Comparison of ENCODE assay signal across 8 mouse cellular contexts in genomic region chr11:116922058-116922457, GRCm38 (mm10). TPM values are rescaled to one million over a fixed set of nuclear protein-coding genes. Genes with fewer than 3 reads are reported as not detected.
DNase-seq lines count a peak whose midpoint lies in the region; ATAC-seq and TF ChIP-seq lines count a peak whose summit lies in the region.
"Had no signal": no experiment of that assay in that cellular context is flagged by ENCODE, and none has a peak within 500 bp of the region (broad histone marks: within the 10 kb centered on the region; RNA-seq: fewer than 3 reads in every experiment).

No protein-coding gene starts in this region.

- 57% methylated on average over 7 of the region's 7 CpGs for WGBS in neural tube, embryonic 11.5 days
- 36% methylated on average over 7 of the region's 7 CpGs for WGBS in lung, embryonic 14.5 days

- ATAC-seq in neural tube, embryonic 11.5 days (ENCODE audit: insufficient read depth, low FRiP score, low TSS enrichment) = no peak
- peak; percentile 56; the same call in 1 of the 2 replicates for ATAC-seq in lung, embryonic 14.5 days (ENCODE audit: insufficient read depth)

- H3K9me3 ChIP-seq in neural tube, embryonic 11.5 days (ENCODE audit: control insufficient read depth, low read length) = no peaks in the 10 kb centered on the region
- no peaks in the 10 kb centered on the region for H3K9me3 ChIP-seq in lung, embryonic 14.5 days (ENCODE audit: low read depth, low read length)
- H3K9me3 ChIP-seq: embryonic facial prominence, embryonic 15.5 days had no signal

- peak overlapping the region; percentile 17; the same call in 1 of the 2 replicates for H3K4me2 ChIP-seq in neural tube, embryonic 11.5 days (ENCODE audit: low read depth)
- no peak overlapping the region for H3K4me2 ChIP-seq in lung, embryonic 14.5 days
- H3K4me2 ChIP-seq: embryonic facial prominence, embryonic 15.5 days had no signal

- no peak for DNase-seq in neural tube, embryonic 11.5 days (ENCODE audit: low spot score)
- no peak for DNase-seq in neural tube, embryonic 10.5 days (ENCODE audit: extremely low spot score, low spot score)
- DNase-seq in heart, adult 9 months (ENCODE audit: low spot score in 2 of 2) = peak; percentile 15 to 57
- DNase-seq in lung, embryonic 14.5 days = peak; percentile 27
- no peak for DNase-seq in spleen, postnatal 14 days (ENCODE audit: low spot score in 2 of 2)
- DNase-seq in embryo, embryonic 10 days (ENCODE audit: low spot score) = no peak
- DNase-seq in frontal cortex, postnatal 25 days (ENCODE audit: low spot score in 2 of 2) = no peak

- H3K27ac ChIP-seq in neural tube, embryonic 11.5 days (ENCODE audit: low read depth, low read length) = no peak overlapping the region
- no peak overlapping the region for H3K27ac ChIP-seq in lung, embryonic 14.5 days (ENCODE audit: low read depth)
- H3K27ac ChIP-seq: embryonic facial prominence, embryonic 15.5 days had no signal

- H3K4me1 ChIP-seq in neural tube, embryonic 11.5 days (ENCODE audit: control insufficient read depth, insufficient read depth, low read length) = peaks cover 24% of the 10 kb centered on the region
- 0 out of 2 replicates have a peak, but pooled peaks cover 4% of the 10 kb centered on the region for H3K4me1 ChIP-seq in lung, embryonic 14.5 days (ENCODE audit: insufficient read depth)

- no peak overlapping the region for H3K9ac ChIP-seq in neural tube, embryonic 11.5 days (ENCODE audit: low read length)
- no peak overlapping the region for H3K9ac ChIP-seq in lung, embryonic 14.5 days
- H3K9ac ChIP-seq: embryonic facial prominence, embryonic 15.5 days had no signal

- H3K27me3 ChIP-seq in neural tube, embryonic 11.5 days (ENCODE audit: control insufficient read depth, insufficient read depth, low read length) = peaks cover 15% of the 10 kb centered on the region
- peaks cover 43% of the 10 kb centered on the region for H3K27me3 ChIP-seq in lung, embryonic 14.5 days (ENCODE audit: insufficient read depth, low read length)

- no peak overlapping the region for H3K4me3 ChIP-seq in neural tube, embryonic 11.5 days (ENCODE audit: low read depth, low read length)
- H3K4me3 ChIP-seq in lung, embryonic 14.5 days (ENCODE audit: low read depth, low read length) = no peak overlapping the region
- H3K4me3 ChIP-seq: embryonic facial prominence, embryonic 15.5 days had no signal

- no peak for TF ChIP-seq CTCF in lung, embryonic 14.5 days (IDR thresholded peaks at IDR 0.05; ENCODE audit: low read depth)

- peaks cover 2% of the 10 kb centered on the region for H3K36me3 ChIP-seq in neural tube, embryonic 11.5 days (ENCODE audit: control insufficient read depth, insufficient read depth, low read length)
- H3K36me3 ChIP-seq in lung, embryonic 14.5 days (ENCODE audit: insufficient read depth) = no peaks in the 10 kb centered on the region
- H3K36me3 ChIP-seq: embryonic facial prominence, embryonic 15.5 days had no signal

RNA-seq across cellular contexts. Expression of gene Mgat5b, which starts 3.4 kb away (rescaled TPM):
- polyA plus RNA-seq in neural tube, embryonic 11.5 days (2014; fragmentation: Nextera tagmentation; extraction: Ambion mirVana) = 7.5 and 8.4 TPM in 2 replicates
- 0.22 and 0.59 TPM in 2 replicates for polyA plus RNA-seq in lung, embryonic 14.5 days (2014; fragmentation: Nextera tagmentation; extraction: Ambion mirVana)

Comparison
In these comparisons a context has a peak if more than half of its experiments do, and no peak if none do; other contexts are left out.
1. DNase-seq: peak in heart, adult 9 months (2 of 2) and lung, embryonic 14.5 days (single experiment); none in neural tube, embryonic 11.5 days (single experiment), neural tube, embryonic 10.5 days (single experiment), spleen, postnatal 14 days (0 of 2), embryo, embryonic 10 days (single experiment) and frontal cortex, postnatal 25 days (0 of 2).